In the genomic region with DNA sequence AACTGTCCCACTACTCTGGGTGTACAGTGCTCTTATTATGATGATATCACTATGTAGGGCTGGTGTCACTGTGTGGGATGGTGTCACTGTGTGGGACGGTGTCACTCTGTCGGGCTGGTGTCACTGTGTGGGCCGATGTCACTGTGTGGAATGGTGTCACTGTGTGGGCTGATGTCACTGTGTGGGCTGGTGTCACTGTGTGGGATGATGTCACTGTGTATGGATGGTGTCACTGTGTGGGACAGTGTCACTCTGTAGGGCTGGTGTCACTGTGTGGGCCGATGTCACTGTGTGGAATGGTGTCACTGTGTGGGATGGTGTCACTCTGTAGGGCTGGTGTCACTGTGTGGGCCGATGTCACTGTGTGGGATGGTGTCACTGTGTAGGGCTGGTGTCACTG, we compare ENCODE assay signal across 24 mouse cellular contexts.
"Had no signal": no experiment of that assay in that cellular context is flagged by ENCODE, and none has a peak within 500 bp of the region (broad histone marks: within the 10 kb centered on the region; RNA-seq: fewer than 3 reads in every experiment).

No protein-coding gene starts in this region.

- H3K9ac ChIP-seq: heart, embryonic 13.5 days; heart, embryonic 15.5 days; hindbrain, embryonic 13.5 days; hindbrain, embryonic 15.5 days; kidney, embryonic 15.5 days; limb, embryonic 12.5 days had no signal

- H3K4me1 ChIP-seq: heart, embryonic 13.5 days; heart, embryonic 15.5 days; hindbrain, embryonic 13.5 days; hindbrain, embryonic 15.5 days; kidney, embryonic 15.5 days; limb, embryonic 10.5 days; limb, embryonic 12.5 days had no signal

- H3K4me3 ChIP-seq: heart, adult 2 months; heart, embryonic 13.5 days; heart, embryonic 15.5 days; hindbrain, embryonic 13.5 days; hindbrain, embryonic 15.5 days; kidney, embryonic 15.5 days; limb, embryonic 10.5 days; limb, embryonic 12.5 days had no signal

- DNase-seq: gastrocnemius, postnatal 14 days; gastrocnemius, postnatal 36 days; heart, adult 11 months; heart, adult 2 months; heart, postnatal 14 days; heart, postnatal 36 days; kidney, adult 11 months; kidney, adult 2 months; kidney, adult 9 months; kidney, postnatal 14 days; kidney, postnatal 36 days; layer of hippocampus, adult 9-11 months; layer of hippocampus, postnatal 36 days; liver had no signal

- H3K9me3 ChIP-seq: heart, embryonic 15.5 days; hindbrain, embryonic 13.5 days; hindbrain, embryonic 15.5 days had no signal

- ATAC-seq: hindbrain, postnatal 0 days; intestine, embryonic 16.5 days had no signal

- H3K36me3 ChIP-seq: heart, embryonic 13.5 days; heart, embryonic 15.5 days; hindbrain, embryonic 13.5 days; hindbrain, embryonic 15.5 days; kidney, embryonic 15.5 days; limb, embryonic 12.5 days had no signal

- H3K27ac ChIP-seq: heart, adult 2 months; heart, embryonic 13.5 days; heart, embryonic 15.5 days; hindbrain, embryonic 13.5 days; hindbrain, embryonic 15.5 days; hindbrain, postnatal 0 days; kidney, embryonic 15.5 days; kidney, postnatal 0 days; limb, embryonic 10.5 days; limb, embryonic 12.5 days had no signal

- H3K27me3 ChIP-seq: heart, embryonic 13.5 days; heart, embryonic 15.5 days; hindbrain, embryonic 13.5 days; hindbrain, embryonic 15.5 days; kidney, embryonic 15.5 days; limb, embryonic 12.5 days had no signal
